Mouse (Mus musculus) liver, adult 2 months (tissue): ENCODE results near the gene Ogfrl1.

Experiments used
- CTCF ChIP-seq: fragments of 200-500 bp; IDR thresholded peaks from 2 replicates; pipeline ENCODE4 v1.5.1; 2011; ENCODE audit warnings: low read depth, low read length, control low read depth
- POLR2A ChIP-seq: fragments of 200-500 bp; IDR thresholded peaks from 2 replicates; pipeline ENCODE4 v1.6.1; 2011; ENCODE audit warnings: low read length, control low read depth; ENCODE audit not compliant: insufficient read depth; ENCODE audit errors: extremely low read depth

DNA sequence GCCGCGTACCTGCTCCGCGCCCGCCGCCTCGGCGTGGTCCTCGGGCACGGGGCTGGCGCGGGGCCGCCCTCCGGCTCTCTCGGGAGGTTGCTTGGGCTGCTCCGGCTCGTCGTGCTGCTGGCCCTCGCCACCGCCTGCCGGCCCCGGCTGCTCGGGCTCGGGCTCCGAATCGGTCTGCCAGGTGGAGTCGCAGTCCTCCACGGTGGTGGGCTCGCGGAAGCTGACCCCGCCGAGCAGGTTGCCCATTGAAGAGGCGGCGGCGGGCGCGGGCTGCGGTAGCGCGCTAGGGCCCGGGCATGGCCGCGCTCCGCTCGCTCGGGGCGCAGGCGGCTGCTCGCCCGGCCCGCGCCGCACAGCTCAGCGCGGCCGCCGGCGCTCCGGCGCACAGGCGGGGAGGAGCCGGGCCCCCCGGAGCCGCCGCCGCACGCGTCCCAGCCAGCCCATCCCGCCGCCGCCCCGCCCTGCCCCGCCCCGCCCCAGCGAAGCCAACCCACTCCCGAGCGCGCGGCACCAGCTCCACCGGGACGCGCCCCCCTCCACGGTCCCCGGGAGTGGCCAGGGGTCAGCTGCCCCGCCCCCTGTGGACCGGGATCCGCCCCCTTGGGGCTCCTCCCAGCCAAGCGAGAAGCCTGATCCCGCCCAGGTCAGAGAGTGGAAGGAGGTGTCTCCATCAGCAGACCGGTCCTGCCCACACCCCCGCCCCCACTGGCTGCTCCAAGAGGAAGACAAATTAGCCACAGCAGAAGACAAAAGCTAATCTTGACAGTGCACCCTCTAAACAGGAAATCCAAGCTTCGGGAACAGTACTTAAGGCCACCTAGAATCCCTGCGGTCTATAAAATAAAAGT, 14.5 kb downstream of the Ogfrl1 start:
- 0 out of 2 replicates have a peak, but pooled peaks have one; percentile 41 for TF ChIP-seq POLR2A
- TF ChIP-seq CTCF: no peak
